Mouse (Mus musculus) heart, adult 2 months (tissue): ENCODE data around the gene Lrrfip2. TPM values are rescaled to one million over a fixed set of nuclear protein-coding genes. Genes with fewer than 3 reads are reported as not detected.

ENCODE experiments used
- DNase-seq, 2 experiments: peaks; one replicate each; pipeline ENCODE4 v3.0.0; 2021
- H3K27ac ChIP-seq: fragments of 200-600 bp; 2 replicates; pipeline ENCODE4 v1.8.1; 2022
- H3K27me3 ChIP-seq: fragments of 200-500 bp; 2 replicates; pipeline ENCODE4 v1.6.1; 2012; ENCODE audit warnings: mild to moderate bottlenecking, low read length, inconsistent platforms, mixed read lengths; ENCODE audit not compliant: control insufficient read depth, insufficient read depth
- H3K36me3 ChIP-seq: fragments of 200-500 bp; 2 replicates; pipeline ENCODE4 v1.6.1; 2012; ENCODE audit warnings: low read length, inconsistent platforms; ENCODE audit not compliant: control insufficient read depth, insufficient read depth
- H3K4me1 ChIP-seq: fragments of 200-500 bp; 2 replicates; pipeline ENCODE4 v1.6.1; 2011; ENCODE audit warnings: low read length; ENCODE audit not compliant: control insufficient read depth, insufficient read depth
- H3K4me3 ChIP-seq: fragments of 200-600 bp; 2 replicates; pipeline ENCODE4 v1.8.1; 2022
- H3K79me2 ChIP-seq: fragments of 200-500 bp; replicated peaks from 2 replicates; pipeline ENCODE4 v1.6.1; 2012; ENCODE audit warnings: mild to moderate bottlenecking, inconsistent platforms, low read length, moderate library complexity, mixed read lengths; ENCODE audit not compliant: control insufficient read depth, insufficient read depth
- H3K9ac ChIP-seq: fragments of 200-500 bp; 2 replicates; pipeline ENCODE4 v1.6.1; 2012; ENCODE audit warnings: low read depth, mild to moderate bottlenecking, control low read depth, inconsistent platforms, low read length, mixed read lengths
- CTCF ChIP-seq: fragments of 200-600 bp; IDR thresholded peaks from 2 replicates; pipeline ENCODE4 v1.8.1; 2022; ENCODE audit warnings: antibody characterized with exemption, mild to moderate bottlenecking, moderate library complexity
- EP300 ChIP-seq: fragments of 200-500 bp; IDR thresholded peaks from 2 replicates; pipeline ENCODE4 v1.6.1; 2011; ENCODE audit warnings: low read depth, low read length, control low read depth; ENCODE audit not compliant: insufficient read depth
- POLR2A ChIP-seq: fragments of 200-500 bp; IDR thresholded peaks from 2 replicates; pipeline ENCODE4 v1.6.1; 2011; ENCODE audit warnings: mild to moderate bottlenecking, low read depth, low read length, control low read depth; ENCODE audit not compliant: insufficient read depth
- WGBS: fragments of 180-500 bp; shearing (Covaris S2); methylation state at CpG from one replicate; pipeline ENCODE4 v1.1.7; 2018; 5-methylcytosine and 5-hydroxymethylcytosine counted together
- intact Hi-C: fragments of 180-260 bp; cut with DNase I; formaldehyde crosslinking; loops from one replicate; pipeline ENCODE4 v1.15.1; 2025
- polyA plus RNA-seq: library from polyadenylated mRNA; depleted of rRNA; stranded (reverse); fragments of >200 nt; gene quantifications from 2 replicates; pipeline ENCODE4 v1.2.3, GENCODE M21; 2012
- total RNA-seq, 2 experiments: library from RNA; stranded (reverse); gene quantifications; 2 replicates each; pipeline ENCODE4 v1.2.3; 2021

The Lrrfip2 gene
- total and polyA plus RNA-seq, 3 experiments: 33.5 to 84.1 (median 83.6) TPM

DNA sequence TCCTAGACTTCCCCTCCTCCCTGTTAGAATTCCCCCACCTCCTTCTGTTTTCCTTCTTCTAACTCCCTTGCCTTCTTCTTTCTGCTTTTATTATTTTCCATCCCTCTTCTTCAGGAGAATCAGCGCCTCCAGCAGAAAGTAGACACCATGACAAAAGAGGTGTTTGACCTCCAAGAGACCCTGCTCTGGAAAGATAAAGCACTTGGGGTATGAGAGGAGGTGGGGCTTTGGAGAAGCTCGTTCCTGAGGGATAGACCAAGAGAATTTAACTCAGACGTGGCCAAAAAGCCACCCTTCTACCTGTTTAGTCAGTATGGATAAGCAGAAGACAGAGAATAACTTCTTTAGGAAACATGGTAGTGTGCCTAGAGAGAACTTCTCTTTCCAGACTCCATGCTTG, 90.3 kb downstream of the Lrrfip2 start:
- intact Hi-C loops: loop anchor here (5.0 kb wide), 2 partner anchors 85 to 115 kb away; no protein-coding TSS in a partner anchor
- 41% methylated on average over 3 of the region's 3 CpGs for WGBS
- H3K9ac ChIP-seq: no peak overlapping the region

DNA sequence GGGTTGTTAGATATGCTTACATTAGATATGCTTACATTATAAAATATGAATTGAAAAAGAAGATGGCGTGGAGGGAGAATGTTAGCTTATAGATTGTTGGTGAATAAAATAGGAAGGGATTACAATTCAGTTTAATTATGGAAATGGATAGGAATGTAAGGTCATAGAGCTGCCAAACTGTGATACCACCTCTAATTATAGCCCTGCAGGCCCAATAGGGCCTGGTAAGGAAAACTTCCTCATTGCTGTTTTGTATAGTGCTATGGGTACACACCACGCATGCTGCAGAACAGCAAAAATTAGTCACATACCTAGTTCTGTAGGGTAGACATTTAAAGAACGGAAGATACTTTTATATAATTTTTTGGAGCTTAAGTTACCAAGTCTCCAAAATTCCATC, 90.8 kb downstream of the Lrrfip2 start:
- no peak for DNase-seq
- no peak overlapping the region for H3K4me3 ChIP-seq
- peaks cover 12% of the 10 kb centered on the region for H3K36me3 ChIP-seq
- no peaks in the 10 kb centered on the region for H3K27me3 ChIP-seq
- peak overlapping the region; percentile 17; the same call in 1 of the 2 replicates for H3K27ac ChIP-seq
- 78% methylated on average over 3 of the region's 3 CpGs for WGBS
- H3K9ac ChIP-seq: no peak overlapping the region
- TF ChIP-seq EP300 (no peak), POLR2A (no peak), CTCF (no peak)
- H3K79me2 ChIP-seq: no peaks in the 10 kb centered on the region
- intact Hi-C loops: loop anchor here (5.0 kb wide), 2 partner anchors 86 to 116 kb away; no protein-coding TSS in a partner anchor
- peaks cover 4% of the 10 kb centered on the region for H3K4me1 ChIP-seq

More for the DNA sequence above, 90.3 kb downstream of the Lrrfip2 start:
- no peak for DNase-seq
- TF ChIP-seq EP300 (no peak), POLR2A (no peak), CTCF (no peak)
- Histone ChIP-seq H3K27ac (no peak overlapping the region; the same call in 1 of the 2 replicates), H3K4me1 (peaks cover 4% of the 10 kb centered on the region), H3K36me3 (peaks cover 10% of the 10 kb centered on the region), H3K27me3 (no peaks in the 10 kb centered on the region), H3K79me2 (no peaks in the 10 kb centered on the region), H3K4me3 (no peak overlapping the region)

GRCm38 (mm10) chr9:111209158-111209699, 91.8 kb downstream of the Lrrfip2 start:
- Histone ChIP-seq H3K4me3 (no peak overlapping the region), H3K79me2 (no peaks in the 10 kb centered on the region), H3K36me3 (peaks cover 10% of the 10 kb centered on the region), H3K4me1 (peaks cover 4% of the 10 kb centered on the region), H3K27ac (no peak overlapping the region), H3K9ac (no peak overlapping the region), H3K27me3 (no peaks in the 10 kb centered on the region)
- 93% methylated on average over 7 of the region's 7 CpGs for WGBS
- DNase-seq: no peak
- intact Hi-C loops: loop anchor here (5.0 kb wide), 2 partner anchors 87 to 117 kb away; no protein-coding TSS in a partner anchor
- TF ChIP-seq POLR2A: no peak
- TF ChIP-seq CTCF: no peak

GRCm38 (mm10) chr9:111210412-111210811, 93.0 kb downstream of the Lrrfip2 start:
- no peaks in the 10 kb centered on the region for H3K79me2 ChIP-seq
- intact Hi-C loops: no loop called here
- H3K4me3 ChIP-seq: no peak overlapping the region
- H3K36me3 ChIP-seq: peaks cover 10% of the 10 kb centered on the region
- TF ChIP-seq EP300 (no peak), CTCF (no peak), POLR2A (no peak)
- H3K27ac ChIP-seq: no peak overlapping the region
- peaks cover 3% of the 10 kb centered on the region for H3K4me1 ChIP-seq
- no peak overlapping the region for H3K9ac ChIP-seq
- H3K27me3 ChIP-seq: no peaks in the 10 kb centered on the region
- DNase-seq: no peak
- 88% methylated on average over 4 of the region's 4 CpGs for WGBS

DNA sequence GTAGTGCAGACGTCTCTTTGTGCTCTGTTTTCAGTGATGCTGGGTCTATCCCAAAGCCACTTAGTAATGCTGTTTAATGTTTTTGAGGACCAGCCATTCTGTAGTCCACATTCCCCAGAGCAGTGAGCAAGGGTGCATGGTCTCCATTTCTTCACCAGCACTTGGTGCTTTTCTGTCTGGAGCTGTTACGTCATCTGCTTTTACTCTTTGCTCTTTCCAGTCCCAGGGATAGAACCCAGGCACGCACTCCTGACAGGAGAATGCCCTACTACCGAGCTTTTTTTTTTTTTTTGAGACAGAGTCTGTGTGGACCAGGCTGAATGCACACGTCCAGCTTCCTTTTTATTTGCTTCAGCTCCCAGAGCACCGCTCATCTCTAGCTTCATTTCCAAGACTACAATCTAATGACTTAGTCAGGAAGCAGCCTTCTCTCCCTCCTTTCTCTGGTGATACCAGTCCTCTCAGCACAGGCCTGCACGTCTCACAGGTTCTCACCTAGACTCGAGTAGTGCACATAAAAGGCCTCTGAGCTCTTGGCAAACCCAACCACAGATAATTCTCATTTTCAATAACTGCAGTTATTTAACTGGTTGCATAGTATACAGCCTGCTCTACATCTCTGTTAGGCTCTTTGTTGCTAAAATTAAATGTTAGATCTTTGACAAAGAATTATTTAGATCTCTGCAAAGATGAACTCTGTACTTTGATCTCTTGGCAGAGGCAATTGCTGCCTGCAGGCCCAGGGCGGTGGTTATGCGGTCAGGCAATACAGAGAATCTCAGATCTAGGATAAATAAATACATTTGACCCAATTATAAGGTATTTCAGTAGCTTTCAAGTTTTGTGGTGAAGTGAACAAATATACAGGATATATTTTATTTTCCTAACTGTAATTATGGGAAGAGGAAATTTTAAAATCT, 94.0 kb downstream of the Lrrfip2 start:
- no peak overlapping the region for H3K4me3 ChIP-seq
- no peak overlapping the region for H3K9ac ChIP-seq
- no peak for DNase-seq
- no peaks in the 10 kb centered on the region for H3K4me1 ChIP-seq
- intact Hi-C loops: no loop called here
- H3K36me3 ChIP-seq: peaks cover 6% of the 10 kb centered on the region
- no peaks in the 10 kb centered on the region for H3K79me2 ChIP-seq
- WGBS: 73% methylated on average over 10 of the region's 10 CpGs
- H3K27me3 ChIP-seq: no peaks in the 10 kb centered on the region
- TF ChIP-seq POLR2A: no peak
- no peak for TF ChIP-seq CTCF
- no peak for TF ChIP-seq EP300
- no peak overlapping the region for H3K27ac ChIP-seq

- WGBS: 37% methylated on average over 6 of the region's 6 CpGs
- Histone ChIP-seq H3K36me3 (peaks cover 2% of the 10 kb centered on the region; the same call in 1 of the 2 replicates), H3K4me1 (no peaks in the 10 kb centered on the region), H3K79me2 (no peaks in the 10 kb centered on the region), H3K27ac (peak overlapping the region; percentile 8; the same call in 1 of the 2 replicates), H3K4me3 (no peak overlapping the region), H3K9ac (no peak overlapping the region), H3K27me3 (no peaks in the 10 kb centered on the region)
- intact Hi-C loops: no loop called here
- DNase-seq: peak in 1 of 2 experiments; percentile 24
- no peak for TF ChIP-seq EP300
- TF ChIP-seq CTCF: no peak
- TF ChIP-seq POLR2A: no peak
These were observed 96.1 kb downstream of the Lrrfip2 start for GRCm38 (mm10) chr9:111213501-111213900.
